Mouse (Mus musculus) retina, postnatal 1 day (tissue): ENCODE measurements around the gene Tent2.

ENCODE experiments used
- DNase-seq: peaks from one replicate; pipeline ENCODE4 v3.0.0-alpha.2; 2012

Gene Tent2

GRCm38 (mm10) chr13:93138059-93138458 is 54.1 kb downstream of the Tent2 start:
- DNase-seq: no peak

- no peak for DNase-seq
Measured at GRCm38 (mm10) chr13:93137098-93137497, 55.1 kb downstream of the Tent2 start.

GRCm38 (mm10) chr13:93136251-93136650 is 55.9 kb downstream of the Tent2 start:
- DNase-seq: no peak

- no peak for DNase-seq
Measured at GRCm38 (mm10) chr13:93135501-93135900, 56.7 kb downstream of the Tent2 start.

GRCm38 (mm10) chr13:93130674-93131073 is 61.5 kb downstream of the Tent2 start:
- DNase-seq: no peak

GRCm38 (mm10) chr13:93128961-93129360 is 63.2 kb downstream of the Tent2 start:
- no peak for DNase-seq

- peak; percentile 39 for DNase-seq
Measured at GRCm38 (mm10) chr13:93128111-93128860, 63.9 kb downstream of the Tent2 start.

- DNase-seq: no peak
Measured at GRCm38 (mm10) chr13:93122321-93122720, 69.9 kb downstream of the Tent2 start.

- no peak for DNase-seq
Measured at GRCm38 (mm10) chr13:93117241-93117640, 74.9 kb downstream of the Tent2 start.

- no peak for DNase-seq
Measured at GRCm38 (mm10) chr13:93102340-93103090, 89.7 kb downstream of the Tent2 start.

- no peak for DNase-seq
Measured at GRCm38 (mm10) chr13:93098596-93098995, 93.6 kb downstream of the Tent2 start.

- no peak for DNase-seq
Measured at GRCm38 (mm10) chr13:93096643-93097042, 95.5 kb downstream of the Tent2 start.
